Mouse (Mus musculus) forebrain, embryonic 12.5 days (tissue): ENCODE data around the gene Arpin. TPM values are rescaled to one million over a fixed set of nuclear protein-coding genes. Genes with fewer than 3 reads are reported as not detected.

Experiments used
- ATAC-seq: fragments of 200-750 bp; cut with Nextera tagmentation; 2 replicates; pipeline ENCODE4 v1.8.0; 2017; ENCODE audit warnings: moderate TSS enrichment; ENCODE audit not compliant: low FRiP score
- H3K27ac ChIP-seq: fragments of 300-500 bp; sonication (generic); 2 replicates; pipeline ENCODE4 v1.5.1; 2016; ENCODE audit warnings: mild to moderate bottlenecking
- H3K27me3 ChIP-seq: fragments of 300-500 bp; sonication (generic); 2 replicates; pipeline ENCODE4 v1.6.1; 2016; ENCODE audit warnings: mild to moderate bottlenecking
- H3K36me3 ChIP-seq: fragments of 300-500 bp; sonication (generic); replicated peaks from 2 replicates; pipeline ENCODE4 v1.6.1; 2016; ENCODE audit warnings: mild to moderate bottlenecking
- H3K4me1 ChIP-seq: fragments of 300-500 bp; sonication (generic); 2 replicates; pipeline ENCODE4 v1.6.1; 2016
- H3K4me2 ChIP-seq: fragments of 300-500 bp; sonication (generic); 2 replicates; pipeline ENCODE4 v1.6.1; 2016; ENCODE audit warnings: mild to moderate bottlenecking, moderate library complexity
- H3K4me3 ChIP-seq: fragments of 300-500 bp; sonication (generic); replicated peaks from 2 replicates; pipeline ENCODE4 v1.5.1; 2016; ENCODE audit warnings: mild to moderate bottlenecking
- H3K9ac ChIP-seq: fragments of 300-500 bp; sonication (generic); 2 replicates; pipeline ENCODE4 v1.6.1; 2016; ENCODE audit warnings: mild to moderate bottlenecking
- H3K9me3 ChIP-seq: fragments of 300-500 bp; sonication (generic); 2 replicates; pipeline ENCODE4 v1.6.1; 2016
- WGBS: fragments of 180-500 bp; shearing (Covaris S2); methylation state at CpG from one replicate; pipeline ENCODE4 v1.1.7; 2016; 5-methylcytosine and 5-hydroxymethylcytosine counted together
- microRNA-seq: library from miRNA; unstranded; fragments of <30 nt; microRNA quantifications from one replicate; pipeline ENCODE4, GENCODE M21; 2017
- polyA plus RNA-seq: library from polyadenylated mRNA; unstranded; fragments of >200 nt; fragmentation: Nextera tagmentation; extraction: Ambion mirVana; gene quantifications from 2 replicates; pipeline ENCODE4 v1.2.1, GENCODE M21; 2016

Arpin gene
- polyA plus RNA-seq, 1 experiment from 2014 or later, result 19.9 TPM

DNA sequence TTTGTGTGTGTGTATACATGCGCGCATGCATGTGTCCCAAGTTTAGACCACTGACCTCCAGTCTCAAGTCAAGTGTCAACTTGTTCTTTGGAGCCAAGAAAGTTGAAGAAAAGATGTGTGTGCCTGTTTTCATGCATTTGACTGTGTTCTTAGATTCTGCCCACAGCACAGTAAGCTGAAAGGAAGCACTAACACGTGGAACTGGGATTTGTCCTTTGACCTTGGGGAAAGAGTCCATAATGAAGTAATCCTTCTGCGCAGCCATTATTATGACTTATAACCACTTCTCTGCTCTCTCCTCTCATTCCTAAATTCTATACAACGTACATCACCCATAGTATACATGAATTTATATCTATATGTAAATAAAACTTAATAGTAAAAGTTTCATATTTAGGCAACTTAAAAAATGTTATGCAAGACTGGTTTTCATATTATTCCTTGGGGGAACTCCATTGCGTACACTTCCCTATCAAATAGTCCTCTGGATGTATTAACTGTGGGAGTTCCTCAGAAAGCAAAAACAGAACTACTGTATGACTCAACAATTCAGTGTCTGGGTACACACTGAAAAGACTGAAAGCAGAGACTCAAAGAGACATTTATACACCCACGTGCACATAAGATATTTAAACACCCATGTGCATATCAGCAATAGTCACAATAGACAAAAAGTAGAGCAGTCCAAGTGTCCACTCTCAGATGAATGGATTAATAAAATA, 51.4 kb downstream of the Arpin start:
- WGBS, result 94% methylated on average over 7 of the region's 7 CpGs
- Histone ChIP-seq H3K4me3 (no peak overlapping the region), H3K9ac (no peak overlapping the region), H3K36me3 (peaks cover 59% of the 10 kb centered on the region), H3K9me3 (no peaks in the 10 kb centered on the region), H3K4me1 (no peaks in the 10 kb centered on the region), H3K27ac (no peak overlapping the region), H3K27me3 (no peaks in the 10 kb centered on the region), H3K4me2 (no peak overlapping the region)
- ATAC-seq, result no peak

DNA sequence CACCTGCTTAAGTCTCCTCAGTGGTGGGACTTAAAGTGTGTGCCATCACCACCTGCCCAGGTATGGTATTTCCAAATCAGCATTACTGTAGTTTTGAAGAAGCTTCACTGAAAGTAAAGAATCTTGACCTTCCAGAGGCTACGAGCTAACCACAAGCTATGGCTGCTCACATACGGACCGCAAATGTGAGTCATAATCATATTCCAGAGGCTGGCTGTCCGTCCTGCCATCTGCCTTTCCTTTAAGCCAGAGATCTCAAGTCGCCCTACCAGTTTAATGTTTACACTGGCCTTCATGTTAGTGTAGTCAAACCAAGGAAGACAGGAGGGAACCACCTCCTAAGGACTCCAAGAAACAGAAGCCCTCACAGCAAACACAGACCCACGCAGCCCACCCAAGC, 53.3 kb downstream of the Arpin start:
- no peaks in the 10 kb centered on the region for H3K9me3 ChIP-seq
- H3K9ac ChIP-seq, result no peak overlapping the region
- no peak overlapping the region for H3K4me3 ChIP-seq
- no peaks in the 10 kb centered on the region for H3K4me1 ChIP-seq
- peaks cover 56% of the 10 kb centered on the region for H3K36me3 ChIP-seq
- 95% methylated on average over 6 of the region's 6 CpGs for WGBS
- ATAC-seq, result no peak
- no peak overlapping the region for H3K4me2 ChIP-seq
- no peak overlapping the region for H3K27ac ChIP-seq
- H3K27me3 ChIP-seq, result no peaks in the 10 kb centered on the region

DNA sequence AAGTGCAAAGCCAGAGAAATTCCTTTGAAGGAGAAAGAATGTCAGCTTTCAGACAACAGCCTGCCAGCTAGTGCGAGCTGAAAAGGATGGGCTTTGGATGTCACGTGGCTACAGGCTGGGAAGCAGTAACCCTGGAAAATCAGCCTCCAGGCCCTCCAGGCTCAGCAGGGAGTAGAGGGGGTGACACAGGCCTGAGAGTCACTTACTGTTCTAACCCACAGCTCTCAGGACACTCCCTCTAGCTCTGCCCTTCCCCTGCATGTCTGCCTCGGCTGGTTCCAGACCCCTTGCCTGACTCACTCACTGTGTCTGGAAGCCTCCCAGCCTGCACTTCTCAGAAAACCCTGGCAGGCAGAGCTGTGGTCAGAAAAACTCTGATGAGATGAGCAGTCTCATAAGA, 54.2 kb downstream of the Arpin start:
- WGBS, result 61% methylated on average over 3 of the region's 3 CpGs
- Histone ChIP-seq H3K9me3 (no peaks in the 10 kb centered on the region), H3K4me1 (no peaks in the 10 kb centered on the region), H3K27me3 (no peaks in the 10 kb centered on the region), H3K36me3 (peaks cover 60% of the 10 kb centered on the region), H3K4me2 (no peak overlapping the region), H3K27ac (no peak overlapping the region), H3K4me3 (no peak overlapping the region), H3K9ac (no peak overlapping the region)
- no peak for ATAC-seq

DNA sequence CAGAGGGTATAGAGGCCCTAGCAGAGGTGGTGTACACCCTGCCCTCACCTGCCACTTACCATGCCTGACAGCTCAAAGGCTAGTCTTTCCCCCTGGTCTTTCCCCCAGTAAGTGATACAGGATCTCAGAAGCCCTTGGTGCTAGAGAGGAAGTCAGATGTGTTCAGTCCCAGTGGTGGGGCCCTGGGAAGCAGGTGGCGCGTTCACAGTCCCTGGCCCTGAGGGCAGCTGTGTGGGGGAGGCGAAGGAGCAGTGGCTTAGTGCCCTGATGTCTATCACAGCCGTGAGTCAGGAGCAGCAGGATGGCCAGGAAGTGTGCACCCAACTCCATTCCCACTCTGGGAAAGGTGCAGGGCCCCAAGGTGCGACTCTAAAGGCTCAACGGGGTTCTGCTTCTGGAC, 55.1 kb downstream of the Arpin start:
- Histone ChIP-seq H3K9me3 (no peaks in the 10 kb centered on the region), H3K4me3 (no peak overlapping the region), H3K27ac (no peak overlapping the region), H3K9ac (no peak overlapping the region), H3K36me3 (peaks cover 54% of the 10 kb centered on the region), H3K4me2 (no peak overlapping the region), H3K27me3 (no peaks in the 10 kb centered on the region), H3K4me1 (no peaks in the 10 kb centered on the region)
- ATAC-seq, result no peak
- 85% methylated on average over 6 of the region's 6 CpGs for WGBS

DNA sequence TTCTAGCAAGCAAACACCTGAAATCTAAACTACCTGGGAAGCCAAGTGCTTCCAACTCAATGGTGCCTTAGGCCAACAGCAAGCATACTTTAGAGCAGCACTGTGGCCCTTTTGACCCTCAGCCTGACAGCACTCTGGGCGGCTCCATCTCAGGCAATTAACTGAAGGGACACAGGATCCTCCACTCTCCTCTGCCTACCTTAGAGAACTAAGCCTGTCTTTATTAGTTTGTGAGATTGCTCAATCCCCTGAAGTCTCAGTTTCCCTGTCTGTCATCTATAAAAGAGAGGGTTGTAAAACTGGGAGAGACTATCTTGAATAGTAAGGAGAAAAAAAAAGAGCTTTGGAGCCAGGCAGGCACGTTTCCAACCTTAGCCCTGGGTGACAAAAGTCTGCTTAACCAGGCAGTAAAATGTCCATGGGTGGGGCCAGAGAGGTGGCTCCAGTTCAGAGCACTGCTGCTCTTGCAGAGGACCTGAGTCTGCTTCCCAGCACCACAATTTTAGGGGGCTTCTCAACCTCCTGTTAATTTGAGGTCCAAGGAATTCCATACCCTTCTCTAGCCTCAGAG, 56.6 kb downstream of the Arpin start:
- Histone ChIP-seq H3K4me3 (no peak overlapping the region), H3K9me3 (no peaks in the 10 kb centered on the region), H3K4me2 (no peak overlapping the region), H3K36me3 (peaks cover 49% of the 10 kb centered on the region), H3K9ac (no peak overlapping the region), H3K27ac (no peak overlapping the region), H3K27me3 (no peaks in the 10 kb centered on the region), H3K4me1 (no peaks in the 10 kb centered on the region)
- ATAC-seq, result no peak
- WGBS, result 64% methylated on average over 2 of the region's 2 CpGs

Small RNA genes within 50 kb of the gene (microRNA-seq; reads per million reads assigned to microRNA genes)
- gene Gm24541, result not detected

Other genes starting within 250 kb of the Arpin start
- gene Kif7, start 219.6 kb downstream of the Arpin start, polyA plus RNA-seq, result 7.0 and 7.7 TPM in 2 replicates
- gene Plin1, start 202.5 kb downstream of the Arpin start, polyA plus RNA-seq, result 0.13 TPM in 1 of 2 replicates, not detected in the other
- gene Pex11a, start 192.2 kb downstream of the Arpin start, polyA plus RNA-seq, result 9.4 and 9.5 TPM in 2 replicates
- 0.14 and 0.24 TPM in 2 replicates for gene Wdr93, start 192.2 kb downstream of the Arpin start, polyA plus RNA-seq
- gene Mesp1, start 141.6 kb downstream of the Arpin start, polyA plus RNA-seq, result not detected in 2 replicates
- gene Mesp2, start 124.6 kb downstream of the Arpin start, polyA plus RNA-seq, result 0.46 and 0.75 TPM in 2 replicates
- 1.9 and 2.9 TPM in 2 replicates for gene Anpep, start 74.3 kb downstream of the Arpin start, polyA plus RNA-seq
- gene Ap3s2, start 14.7 kb downstream of the Arpin start, polyA plus RNA-seq, result 48.2 and 58.7 TPM in 2 replicates
- gene Zfp710, start 89.5 kb upstream of the Arpin start, polyA plus RNA-seq, result 30.5 and 33.9 TPM in 2 replicates
- gene Idh2, start 180.0 kb upstream of the Arpin start, polyA plus RNA-seq, result 359 and 369 TPM in 2 replicates